Mouse (Mus musculus) kidney, adult 18-20 months (tissue): ENCODE measurements at regions not wholly inside any gene's neighbourhood (a gene's known extent, or its start where the extent isn't known, plus 50 kb on each side); places are given as distances from the start of the nearest gene placed in this dataset.
A peak's percentile ranks its signal among the peaks of the same experiment; 100 is the strongest.

ENCODE experiments used
- DNase-seq: peaks from one replicate; pipeline ENCODE4 v3.0.0; 2021

- DNase-seq, result no peak
These were observed 358.9 kb downstream of the Bcor start for GRCm38 (mm10) chrX:11801208-11801607.

DNA sequence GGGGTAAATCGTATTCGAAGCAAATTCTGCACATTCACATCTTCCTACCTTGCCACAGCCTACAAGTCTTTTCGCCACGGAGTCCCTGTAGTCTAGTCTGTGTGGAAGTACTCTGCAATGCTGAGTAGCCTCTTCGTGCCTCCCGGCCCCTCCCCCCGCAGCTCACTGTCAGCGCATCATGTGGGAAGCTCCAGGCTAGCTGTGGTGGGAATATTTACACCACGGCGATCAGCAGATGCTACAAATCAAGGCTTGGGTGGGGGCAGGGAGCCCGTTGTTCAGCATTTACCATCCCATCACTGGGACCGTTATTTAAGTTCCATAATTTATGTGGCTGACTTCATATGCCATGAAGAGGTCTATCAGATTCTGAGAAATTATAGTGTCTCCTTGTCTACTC is 358.5 kb downstream of the Bcor start:
- no peak for DNase-seq

DNA sequence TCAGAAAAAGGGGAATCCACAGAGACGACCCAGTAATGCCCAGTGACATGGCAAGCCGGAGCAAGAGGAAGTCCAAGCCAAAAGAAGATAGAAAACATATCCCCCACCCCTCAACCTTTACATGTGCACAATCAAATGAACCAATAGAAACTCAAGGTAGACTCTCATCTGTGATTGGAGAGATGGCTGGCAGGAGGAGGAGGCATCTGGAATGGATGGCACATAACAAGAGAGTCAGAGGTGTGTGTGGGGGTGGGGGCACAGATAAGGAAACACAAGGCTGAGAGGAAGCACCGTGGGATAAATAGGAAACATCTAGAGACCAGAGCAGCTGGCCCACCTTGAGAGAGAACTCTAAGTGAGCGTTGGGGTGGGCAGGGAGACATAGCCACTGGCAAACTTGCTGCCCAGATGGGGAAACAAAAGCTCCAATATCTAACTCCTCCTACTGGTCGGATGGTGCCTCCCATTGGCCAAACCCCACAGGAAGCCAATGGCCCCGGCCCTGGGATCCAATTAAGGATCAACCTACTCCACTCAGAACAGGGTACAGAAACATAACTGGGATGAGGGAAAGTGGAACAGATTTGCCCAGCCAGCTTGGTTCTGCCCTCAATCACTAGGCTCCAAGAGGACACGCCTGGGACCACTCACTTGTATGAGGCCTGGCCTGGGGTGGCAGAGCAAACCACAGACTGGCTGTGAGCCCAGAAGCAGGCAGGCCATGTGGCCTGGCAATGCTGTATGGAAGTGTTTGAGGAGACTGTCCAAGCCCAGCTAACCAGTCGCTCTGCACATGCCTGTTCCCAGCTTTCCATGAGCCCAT is 357.9 kb downstream of the Bcor start:
- no peak for DNase-seq

- no peak for DNase-seq
These were observed 356.9 kb downstream of the Bcor start for GRCm38 (mm10) chrX:11803239-11803638.

- DNase-seq, result no peak
These were observed 353.3 kb downstream of the Bcor start for GRCm38 (mm10) chrX:11806896-11807252.

DNA sequence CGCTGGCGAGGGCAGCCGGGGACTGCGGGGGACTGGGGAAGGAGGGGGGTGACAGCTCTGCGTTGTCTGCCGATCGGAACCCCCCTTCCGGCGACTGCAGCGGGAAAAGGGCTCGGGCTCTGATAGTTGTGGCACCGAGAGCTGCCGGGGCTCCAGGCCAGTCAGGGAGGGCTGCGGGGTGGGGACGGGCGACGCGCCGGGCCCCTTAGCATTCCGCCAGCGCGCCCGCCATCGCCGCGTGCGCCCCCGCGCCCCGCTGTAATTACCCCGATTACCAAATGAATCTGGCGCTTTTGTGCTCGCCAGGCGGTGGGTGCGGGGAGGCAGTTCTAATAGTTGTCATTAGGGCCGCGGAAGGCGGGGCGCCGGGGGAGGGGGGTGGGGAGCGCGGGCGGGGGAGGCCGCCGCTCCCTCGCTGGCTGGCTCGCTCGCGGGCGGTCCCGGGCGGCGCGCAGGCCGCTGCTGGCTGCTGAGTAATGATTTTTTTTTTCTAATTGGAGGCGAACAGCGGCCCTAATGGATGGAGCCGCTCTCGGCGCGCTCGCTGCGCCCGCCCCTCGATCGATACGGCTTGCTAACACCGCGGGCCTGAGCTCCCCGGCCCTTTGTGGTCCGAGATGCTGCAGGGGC is 352.8 kb downstream of the Bcor start:
- DNase-seq, result peak; percentile 40

- DNase-seq, result peak; percentile 13
These were observed 352.3 kb downstream of the Bcor start for GRCm38 (mm10) chrX:11807883-11808262.

GRCm38 (mm10) chrX:11808911-11809310 is 351.2 kb downstream of the Bcor start:
- no peak for DNase-seq

DNA sequence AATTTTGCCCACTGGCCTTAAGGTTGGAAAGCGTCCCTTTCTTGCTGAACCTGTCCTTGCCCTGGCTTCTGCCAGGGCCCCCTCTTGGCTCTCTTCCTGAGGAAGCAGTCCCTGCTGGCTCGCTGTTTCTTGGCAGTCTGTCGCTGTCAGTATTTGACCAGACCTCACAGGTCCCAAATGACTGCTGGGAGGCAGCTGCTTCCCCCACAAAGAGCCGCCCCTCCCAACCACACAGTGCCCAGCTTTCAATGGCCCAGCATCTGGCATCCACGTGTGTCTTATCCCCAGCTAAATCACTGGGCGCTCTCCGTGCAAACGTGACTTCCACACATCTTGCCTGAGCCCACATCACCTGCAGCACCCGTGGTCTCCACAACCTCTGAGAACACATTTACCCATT is 345.3 kb downstream of the Bcor start:
- DNase-seq, result no peak

DNA sequence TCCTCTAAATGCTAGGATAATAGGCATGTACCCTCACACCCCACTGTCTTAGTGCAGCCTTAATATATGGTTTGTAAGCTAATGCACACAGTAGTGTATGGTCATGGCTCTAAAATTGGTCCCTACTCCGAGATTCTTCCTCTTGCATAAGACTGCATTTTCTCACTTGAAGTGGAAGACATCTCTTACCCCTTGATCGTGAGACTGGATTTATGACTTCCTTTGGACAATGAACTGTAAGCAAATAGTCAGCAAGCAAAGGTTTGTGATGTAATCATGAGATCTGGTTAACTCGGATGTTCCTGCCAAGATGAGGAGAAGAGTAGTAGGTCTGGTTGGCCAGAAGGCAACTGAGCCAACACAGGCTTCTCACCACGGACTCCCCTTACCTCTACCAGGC is 344.3 kb downstream of the Bcor start:
- DNase-seq, result no peak

- no peak for DNase-seq
These were observed 341.5 kb downstream of the Bcor start for GRCm38 (mm10) chrX:11818634-11819033.

- DNase-seq, result no peak
These were observed 339.0 kb downstream of the Bcor start for GRCm38 (mm10) chrX:11821165-11821564.

- no peak for DNase-seq
These were observed 338.0 kb downstream of the Bcor start for GRCm38 (mm10) chrX:11821880-11822768.

GRCm38 (mm10) chrX:11825948-11826347 is 334.2 kb downstream of the Bcor start:
- DNase-seq, result no peak

- no peak for DNase-seq
These were observed 333.3 kb downstream of the Bcor start for GRCm38 (mm10) chrX:11826737-11827408.

DNA sequence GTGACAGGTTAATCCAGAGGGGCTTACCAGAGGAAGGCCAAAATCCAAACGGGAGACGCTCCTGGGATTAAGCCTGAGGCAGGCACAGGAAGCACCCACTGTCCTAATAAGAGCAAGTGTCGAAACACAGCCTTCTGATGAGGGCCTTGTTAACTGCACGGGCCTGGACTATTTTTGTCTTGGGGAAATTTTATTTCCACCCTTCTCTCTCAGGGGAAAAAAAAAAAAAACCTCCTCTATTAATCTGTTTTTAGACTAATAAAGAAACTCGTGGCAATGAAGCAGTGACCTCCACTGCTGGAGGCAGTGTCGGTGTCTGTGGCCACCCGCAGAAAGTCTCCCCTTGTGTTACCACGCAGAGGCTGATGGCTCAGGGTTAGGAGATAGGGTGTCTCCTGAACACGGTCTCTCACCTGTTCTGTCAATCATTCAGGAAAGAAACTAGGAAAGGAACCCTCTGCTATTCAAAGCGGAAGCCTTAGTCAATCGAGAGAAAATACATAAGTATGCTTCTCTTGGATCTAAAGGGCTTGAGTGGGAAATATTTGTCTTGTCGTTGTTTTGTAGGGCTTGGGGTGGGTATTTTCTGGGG is 330.6 kb downstream of the Bcor start:
- no peak for DNase-seq

DNA sequence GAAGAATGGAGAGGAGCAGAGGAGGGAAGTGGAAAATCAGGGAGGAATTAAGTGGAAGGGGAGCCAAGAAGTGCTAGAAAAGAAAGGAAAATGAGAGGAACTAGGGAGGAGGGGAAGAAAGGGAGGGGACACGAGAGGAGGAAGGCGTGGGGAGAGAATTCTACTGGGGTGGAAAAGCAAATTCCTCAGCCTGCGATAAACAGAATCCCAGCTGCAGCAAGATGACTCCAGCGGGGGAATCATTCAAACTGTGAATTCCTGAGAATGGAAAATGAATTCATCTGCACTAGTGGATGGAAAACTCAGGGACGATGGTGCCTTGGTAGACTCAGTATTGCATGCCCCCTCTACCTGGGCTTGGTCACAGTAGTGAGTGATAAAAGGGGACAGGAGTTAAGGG is 322.6 kb downstream of the Bcor start:
- DNase-seq, result no peak

DNA sequence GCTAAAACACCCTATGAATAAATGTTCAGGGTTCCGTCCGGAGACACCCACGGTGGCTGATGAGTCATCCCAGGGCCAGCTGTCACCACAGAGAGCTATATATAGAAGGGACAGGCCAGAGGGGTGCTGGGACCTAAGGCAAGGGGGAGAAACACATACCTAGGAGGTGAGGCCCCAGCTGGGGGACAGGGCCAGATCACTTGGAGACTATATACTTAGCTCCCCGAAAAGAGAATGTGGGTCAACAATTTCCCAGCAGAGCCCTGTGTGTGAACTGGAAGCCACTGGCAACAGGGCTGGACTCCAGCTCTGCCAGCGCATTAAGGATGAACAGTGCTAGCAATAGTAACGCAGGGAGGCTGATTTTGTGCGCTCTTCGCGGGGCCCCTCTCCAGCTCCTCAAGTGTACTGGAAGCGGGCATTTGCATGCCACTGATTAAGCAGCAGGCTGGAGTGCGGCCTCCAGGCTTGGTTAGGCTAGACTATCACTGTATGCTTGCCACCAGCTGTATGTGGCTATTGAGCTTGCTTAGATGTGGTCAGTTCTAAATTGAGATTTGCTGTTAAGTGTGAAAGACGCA is 320.4 kb downstream of the Bcor start:
- DNase-seq, result peak; percentile 6

DNA sequence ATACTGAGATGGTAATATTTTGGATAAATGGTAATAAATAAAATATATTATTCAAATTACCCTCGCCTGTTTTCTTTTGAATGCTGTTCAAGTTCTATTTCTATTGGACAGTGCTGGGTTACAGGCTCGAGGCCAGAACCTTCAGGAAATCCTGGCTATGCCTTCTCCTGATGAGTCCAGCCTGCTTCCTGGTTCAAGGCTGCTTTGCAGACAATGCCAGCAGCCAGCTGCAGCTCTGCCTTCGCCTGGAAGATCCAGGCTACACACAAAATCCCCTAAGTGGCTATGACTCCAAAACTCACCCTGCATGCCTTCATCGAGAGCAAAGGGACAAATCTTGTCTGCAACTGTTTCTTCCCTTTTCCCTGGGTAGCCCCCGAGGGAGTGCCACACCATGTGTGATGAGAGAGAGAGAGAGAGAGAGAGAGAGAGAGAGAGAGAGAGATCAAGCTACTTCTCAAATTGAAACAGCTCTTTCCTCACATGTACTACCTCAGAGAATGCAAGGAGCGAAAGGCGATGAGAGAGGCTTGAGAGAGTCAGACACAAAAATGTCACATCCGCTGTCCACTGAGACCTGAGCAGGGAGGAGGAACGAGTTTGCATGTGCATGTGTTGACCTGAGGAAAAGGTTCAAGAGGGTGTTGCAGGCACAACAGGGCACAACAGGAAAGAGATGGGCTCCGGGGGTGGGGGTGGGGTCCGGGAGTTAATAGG is 319.7 kb downstream of the Bcor start:
- DNase-seq, result no peak

GRCm38 (mm10) chrX:11845566-11845965 is 314.6 kb downstream of the Bcor start:
- DNase-seq, result no peak

- no peak for DNase-seq
These were observed 304.2 kb downstream of the Bcor start for GRCm38 (mm10) chrX:11855910-11856309.

GRCm38 (mm10) chrX:11859396-11859795 is 300.8 kb downstream of the Bcor start:
- DNase-seq, result no peak
